Mouse (Mus musculus): Measurements from ENCODE around the gene Camta1.

- TF ChIP-seq CTCF (IDR thresholded peaks at IDR 0.05; ENCODE audit: low read depth) (no peak), EP300 (optimal IDR thresholded peaks at IDR 0.05) (no peak)
These were observed 325.7 kb downstream of the Camta1 start for GRCm38 (mm10) chr4:151535916-151536450.

Measured in stomach, postnatal 0 days (tissue).